Mouse (Mus musculus): ENCODE results near the gene BC035947.
"Not testable (repeated sequence)": the region's sequence is repeated elsewhere in the genome, so short reads cannot be mapped to it uniquely, and the experiment has no call there.

BC035947 gene

DNA sequence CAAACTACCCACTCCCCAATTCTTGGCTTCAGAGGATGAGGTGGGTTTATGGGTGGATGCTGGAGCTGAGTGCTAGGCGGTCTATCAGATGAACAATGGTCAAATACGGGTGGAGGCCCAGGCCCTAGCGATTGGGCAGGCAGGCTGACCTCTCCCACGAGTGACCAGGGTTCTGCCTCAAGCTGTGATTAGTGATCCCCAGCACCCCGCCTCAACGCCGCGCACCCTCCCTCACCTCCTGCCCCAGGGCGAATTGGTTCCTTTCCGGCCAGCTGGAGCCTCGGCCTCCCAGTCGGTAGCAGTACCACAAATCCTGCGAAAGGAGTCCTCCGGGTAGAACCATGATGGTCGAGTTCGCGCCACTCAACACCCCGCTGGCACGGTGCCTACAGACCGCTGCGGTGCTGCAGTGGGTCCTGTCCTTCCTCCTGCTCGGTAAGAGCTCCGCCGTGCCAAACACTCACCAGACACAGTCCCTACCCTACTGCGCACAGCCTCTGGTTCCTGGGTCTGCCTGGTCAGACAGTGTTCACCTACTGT lies at the start of gene BC035947:
TSS of gene BC035947 (minus strand) at position 538 of the 540 bp plus-strand sequence.
- DNase-seq (ENCODE audit: low spot score): no peak

DNA sequence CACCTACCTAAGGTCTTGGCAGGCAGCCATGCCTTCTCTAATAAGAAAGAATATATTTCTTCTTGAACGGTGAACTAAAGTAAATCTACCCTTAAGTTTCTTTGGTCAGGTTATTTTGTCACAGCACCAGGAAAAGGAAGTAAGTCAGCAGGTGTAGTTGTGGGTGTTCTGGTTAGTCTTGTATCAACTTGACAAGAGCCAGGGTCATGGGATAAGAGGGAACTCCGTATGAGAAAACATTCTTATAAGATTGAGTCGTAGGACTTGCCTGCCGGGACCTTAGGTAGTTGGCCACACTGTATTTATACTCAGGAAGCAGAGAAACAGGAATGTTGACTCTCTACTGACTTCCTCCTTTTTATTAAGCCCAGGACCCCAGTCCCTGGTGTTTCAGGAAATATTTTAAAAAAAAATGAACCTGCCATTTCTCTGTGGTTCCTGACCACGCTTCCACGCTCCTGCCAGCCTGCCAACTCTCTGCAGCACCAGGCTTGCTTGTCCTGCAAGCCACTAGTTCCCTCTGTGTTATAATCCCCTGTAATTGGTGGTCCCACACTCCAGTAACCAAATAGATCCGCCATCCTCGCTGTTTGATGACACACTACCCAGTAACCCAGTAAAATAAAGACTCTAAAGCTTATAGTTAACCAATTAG lies 42.2 kb upstream of the BC035947 start:
- no peak for DNase-seq (ENCODE audit: low spot score)

GRCm38 (mm10) chr1:78548961-78549360 lies 37.0 kb upstream of the BC035947 start:
- no peak for DNase-seq (ENCODE audit: low spot score)

GRCm38 (mm10) chr1:78546258-78546657 lies 34.3 kb upstream of the BC035947 start:
- DNase-seq (ENCODE audit: low spot score): no peak

GRCm38 (mm10) chr1:78543631-78544030 lies 31.7 kb upstream of the BC035947 start:
- DNase-seq (ENCODE audit: low spot score): not testable (repeated sequence)

- no peak for DNase-seq (ENCODE audit: low spot score)
These were observed 27.2 kb upstream of the BC035947 start for GRCm38 (mm10) chr1:78539166-78539565.

- peak; percentile 30 for DNase-seq (ENCODE audit: low spot score)
These were observed 26.4 kb upstream of the BC035947 start for GRCm38 (mm10) chr1:78538396-78538795.

GRCm38 (mm10) chr1:78537494-78538010 lies 25.6 kb upstream of the BC035947 start:
- peak; percentile 68 for DNase-seq (ENCODE audit: low spot score)

DNA sequence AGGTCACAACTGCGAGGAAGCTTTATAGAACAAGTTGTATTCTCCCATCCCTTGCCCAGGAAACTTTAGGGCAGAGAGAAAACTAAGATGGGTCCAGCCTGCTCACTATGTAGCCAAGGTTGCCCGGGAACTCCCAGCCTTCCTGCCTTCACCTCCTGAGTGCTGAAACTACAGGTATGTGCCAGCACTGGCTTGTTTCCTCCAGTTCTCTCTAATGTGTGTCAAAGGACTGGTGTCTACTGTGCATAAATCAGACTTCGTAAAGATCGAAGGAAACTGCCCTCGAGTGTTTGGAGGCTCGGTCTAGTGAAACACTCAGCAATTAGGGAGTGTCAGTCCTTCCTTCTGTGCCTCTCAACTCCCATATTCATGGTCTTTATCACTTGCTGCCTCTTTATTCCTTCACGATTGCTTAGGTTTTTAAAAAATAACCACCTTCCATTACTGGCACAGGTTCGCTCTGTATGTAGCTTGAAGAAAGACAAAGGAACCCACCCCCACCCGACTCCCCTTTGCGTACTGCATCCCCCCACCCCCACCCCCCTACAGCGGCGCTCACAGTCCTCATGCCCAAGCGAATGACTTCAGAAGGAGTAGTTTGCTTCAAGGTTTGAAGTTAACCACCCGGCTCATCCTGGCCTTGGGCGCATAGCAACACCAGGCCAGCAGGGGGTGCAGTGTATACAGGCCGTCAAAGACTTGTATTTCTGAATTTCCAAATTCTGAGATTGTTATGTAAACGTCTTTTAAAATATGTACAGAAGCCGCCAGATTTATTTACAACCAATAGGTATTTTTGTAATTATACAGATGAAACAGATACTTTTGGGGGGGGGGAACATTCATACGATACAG lies 24.6 kb upstream of the BC035947 start:
- peak; percentile 81 for DNase-seq (ENCODE audit: low spot score)

- no peak for DNase-seq (ENCODE audit: low spot score)
These were observed 22.6 kb upstream of the BC035947 start for GRCm38 (mm10) chr1:78534428-78535150.

- no peak for DNase-seq (ENCODE audit: low spot score)
These were observed 20.3 kb upstream of the BC035947 start for GRCm38 (mm10) chr1:78532184-78532800.

GRCm38 (mm10) chr1:78530500-78531215 lies 18.7 kb upstream of the BC035947 start:
- DNase-seq (ENCODE audit: low spot score): no peak

DNA sequence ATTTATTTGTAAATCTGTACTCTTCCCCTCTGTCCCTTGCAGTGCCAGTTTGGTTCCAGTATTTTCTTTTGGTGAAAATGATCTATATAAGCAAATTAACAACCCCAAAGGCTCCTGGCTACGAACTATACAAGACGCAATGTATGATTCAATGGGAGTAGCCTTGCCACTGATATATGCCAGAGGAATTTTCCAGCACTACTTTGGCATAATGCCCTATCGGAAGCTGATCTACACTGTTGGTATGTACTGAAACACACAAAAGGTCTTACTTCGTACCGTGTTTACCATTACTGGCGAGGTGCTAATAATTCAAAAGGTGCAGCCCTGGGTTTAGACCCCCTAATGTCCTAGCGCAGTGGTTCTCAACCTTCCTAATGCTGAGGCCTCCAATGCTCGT lies 17.1 kb upstream of the BC035947 start:
- DNase-seq (ENCODE audit: low spot score): no peak

DNA sequence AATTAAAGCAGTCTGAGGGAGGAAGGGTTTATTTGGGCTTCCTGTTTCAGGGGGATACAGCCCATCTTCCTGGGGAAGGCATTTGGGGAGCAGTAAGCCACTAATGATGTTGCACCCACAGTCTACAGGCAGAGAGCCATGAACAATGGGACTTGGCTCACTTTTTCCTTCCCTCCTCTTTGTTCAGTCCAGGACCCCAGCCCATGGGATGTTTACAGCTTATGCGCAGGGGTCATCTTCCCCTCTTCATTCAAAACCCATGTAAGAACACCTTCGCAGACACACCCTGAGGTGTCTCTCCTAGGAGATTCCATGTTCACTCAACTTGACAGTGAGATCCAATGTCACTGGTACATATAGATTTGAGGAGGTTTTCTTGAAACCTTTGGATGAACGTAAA lies 16.4 kb upstream of the BC035947 start:
- no peak for DNase-seq (ENCODE audit: low spot score)

DNA sequence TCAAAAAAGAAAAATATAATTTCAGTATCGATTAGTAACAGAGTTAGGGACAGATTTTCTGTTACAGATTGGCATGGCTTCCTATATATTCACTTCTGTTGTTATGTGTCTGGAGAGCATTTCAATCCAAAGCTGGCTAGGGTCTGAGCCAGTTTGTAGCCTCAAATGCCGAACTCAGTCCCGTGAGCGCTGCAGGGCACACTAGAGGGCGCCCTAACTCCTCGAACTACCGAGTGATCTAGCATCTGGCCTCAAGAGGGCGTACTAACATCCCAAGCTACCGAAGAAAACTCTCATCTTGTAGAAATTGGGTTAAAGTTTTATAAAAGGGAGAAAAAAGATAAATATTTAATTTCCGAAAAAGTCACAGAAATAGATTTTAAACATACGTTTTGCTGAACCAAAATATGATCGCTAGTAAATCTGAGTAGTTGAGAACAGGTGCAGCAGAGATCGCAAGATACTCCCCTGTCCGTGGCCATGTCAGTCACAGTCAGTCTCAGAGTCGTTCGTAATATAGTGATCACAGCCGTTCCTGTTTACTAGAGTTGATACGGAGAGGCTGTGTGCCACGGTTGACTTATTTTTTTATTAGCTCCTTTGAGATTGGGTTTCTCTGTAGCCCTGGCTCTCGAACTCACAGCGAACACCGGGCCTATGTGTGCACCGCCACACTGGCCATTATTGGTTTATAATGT lies 13.4 kb upstream of the BC035947 start:
- peak; percentile 62 for DNase-seq (ENCODE audit: low spot score)

DNA sequence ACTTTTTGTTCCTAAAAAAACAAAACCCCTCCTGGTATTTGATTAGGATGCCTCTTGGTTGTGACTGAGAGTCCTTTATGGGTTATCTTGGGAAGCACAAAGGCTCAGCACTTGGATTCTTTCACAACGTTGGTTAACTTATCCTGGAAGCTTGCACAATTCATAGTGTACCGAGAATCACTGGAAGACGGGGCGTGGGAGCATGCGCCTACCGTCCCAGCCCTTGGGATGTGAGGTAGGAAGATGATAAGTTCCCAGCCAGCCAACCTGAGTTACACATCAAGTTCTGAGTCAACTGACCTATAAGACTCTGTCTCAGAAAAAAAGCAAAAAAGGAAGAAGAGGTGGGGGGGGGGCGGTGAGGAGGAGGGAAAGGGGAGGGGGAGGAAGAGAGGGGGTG lies 6.9 kb upstream of the BC035947 start:
- DNase-seq (ENCODE audit: low spot score): no peak

DNA sequence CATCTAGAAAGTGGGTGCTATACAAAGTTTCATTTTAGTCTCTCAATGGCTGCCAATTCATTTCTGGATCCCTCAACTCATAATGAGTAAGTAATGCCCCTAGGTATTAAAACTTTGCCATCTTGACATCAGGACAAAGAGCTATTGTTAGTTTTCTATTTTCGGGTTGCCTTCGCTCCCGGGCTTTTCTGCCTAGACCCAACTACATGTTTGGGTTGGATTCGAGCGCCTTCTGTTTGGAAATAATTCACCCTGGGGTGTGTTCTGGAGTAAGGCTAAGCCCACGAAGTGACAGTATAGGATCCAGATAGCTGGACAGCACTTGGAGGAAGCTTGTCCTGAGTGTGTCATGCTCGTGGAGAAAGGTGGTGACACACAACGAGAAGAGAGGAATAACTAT lies 798 bp upstream of the BC035947 start:
- DNase-seq (ENCODE audit: low spot score): no peak

GRCm38 (mm10) chr1:78510862-78511261 lies 1.1 kb downstream of the BC035947 start, which contains the start of gene Mogat1:
Mogat1 (plus strand) TSS chr1:78510991.
- peak; percentile 83 for DNase-seq (ENCODE audit: low spot score)

DNA sequence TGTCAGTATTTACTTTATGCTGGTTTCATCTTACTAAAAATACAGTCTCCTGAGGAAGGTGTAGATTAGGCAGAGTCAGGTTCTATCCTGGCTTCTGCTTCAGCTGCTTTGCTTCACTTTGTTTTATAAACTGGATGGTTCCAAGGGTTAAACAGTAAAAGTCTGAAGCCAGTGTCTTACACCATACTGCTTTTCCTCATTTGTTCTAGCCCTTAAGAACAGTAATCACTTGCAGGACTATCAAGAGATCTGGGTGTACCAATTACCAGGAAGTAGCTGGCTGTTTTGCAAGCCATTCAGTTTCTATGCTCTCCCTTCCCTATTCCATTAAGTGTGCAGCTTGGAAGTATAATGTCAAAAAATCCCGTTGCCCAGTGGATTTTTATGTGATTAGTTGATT lies 4.8 kb downstream of the BC035947 start:
- no peak for DNase-seq (ENCODE audit: low spot score)

DNA sequence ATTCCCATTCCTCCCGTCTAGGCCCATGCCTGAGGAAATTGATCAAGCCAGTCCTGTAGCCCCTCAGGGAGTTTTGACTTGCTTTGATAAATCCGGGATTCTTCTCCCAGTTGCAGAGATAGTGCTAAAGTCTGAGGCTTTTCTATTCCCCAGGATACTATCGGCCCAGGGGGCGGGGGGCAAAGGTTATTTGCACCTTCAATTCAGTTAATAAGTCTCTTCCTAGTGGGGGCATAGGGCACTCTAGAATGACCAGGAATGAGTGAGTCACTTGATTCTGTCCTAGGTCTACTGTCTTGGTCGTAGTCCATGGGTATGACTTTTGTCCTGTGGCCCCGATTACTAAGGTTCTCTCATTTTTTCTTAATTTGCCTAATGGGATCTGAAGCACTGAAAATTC lies 9.4 kb downstream of the BC035947 start:
- DNase-seq (ENCODE audit: low spot score): no peak

Measured in adipocyte (in vitro differentiated cells).